Mouse (Mus musculus) liver, adult 2 months (tissue): ENCODE results near the gene Gata2.

ENCODE experiments used
- CTCF ChIP-seq: fragments of 200-500 bp; IDR thresholded peaks from 2 replicates; pipeline ENCODE4 v1.5.1; 2011; ENCODE audit warnings: low read depth, low read length, control low read depth
- POLR2A ChIP-seq: fragments of 200-500 bp; IDR thresholded peaks from 2 replicates; pipeline ENCODE4 v1.6.1; 2011; ENCODE audit warnings: low read length, control low read depth; ENCODE audit not compliant: insufficient read depth; ENCODE audit errors: extremely low read depth

DNA sequence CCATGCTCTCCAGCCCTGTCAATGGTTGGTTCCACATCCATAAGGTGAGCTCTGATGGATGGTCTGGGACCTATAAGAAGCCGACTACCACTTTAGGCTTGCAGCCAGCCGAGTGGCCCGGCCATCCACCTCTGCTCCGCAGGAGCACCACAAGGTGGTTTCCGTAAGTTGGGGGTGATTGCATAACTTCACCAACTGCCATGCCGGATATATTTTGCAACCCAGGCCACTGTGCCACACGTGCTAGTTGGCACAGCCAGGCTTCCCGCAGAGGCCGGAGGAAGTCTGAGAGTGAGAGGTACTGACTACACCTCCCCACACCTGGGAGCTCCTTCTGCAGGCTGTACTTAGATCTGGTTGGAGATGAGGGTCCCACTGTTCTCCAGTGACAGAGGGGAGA lies 27.6 kb upstream of the Gata2 start:
- no peak for TF ChIP-seq CTCF
- no peak for TF ChIP-seq POLR2A
